Mouse (Mus musculus) embryonic stem cell, embryonic (primary cell): ENCODE data around the gene Elk1.

Experiments used
- CTCF ChIA-PET, 4 experiments: fragments of 300-600 bp in 2 of 4; fragments of 350-600 bp in 2 of 4; sonication (Branson Sonifier 250); formaldehyde crosslinking; loops; one replicate each; lab custom pipeline; 2022; ENCODE audit warnings: inconsistent platforms in 2 of 4; lab: Charles Lee
- POLR2A ChIA-PET, 4 experiments: fragments of 300-600 bp in 2 of 4; fragments of 350-600 bp in 2 of 4; sonication (Branson Sonifier 250); formaldehyde crosslinking; loops; one replicate each; lab custom pipeline; 2022; ENCODE audit warnings: antibody characterized with exemption in 4 of 4, inconsistent platforms in 1 of 4; lab: Charles Lee

Gene Elk1

GRCm38 (mm10) chrX:20950191-20950880 is at the start of gene Elk1:
Gene Elk1, minus strand, starts transcription at chrX:20950608.
- CTCF ChIA-PET, result interaction anchor here in 2 of 4 experiments (1.1 to 1.9 kb wide), 3 partner anchors 11 to 400 kb away, joined by 3 to 4 read pairs (median 3); partner anchors contain the start of gene Uxt (in 1 of the 2)
- POLR2A ChIA-PET, result interaction anchor here (0.6 to 5.0 kb wide), 39 partner anchors 8 to 587 kb away, joined by 3 to 38 read pairs (median 3); partner anchors contain the start of genes Uxt (in 3 of the 4), Cfp (in 2 of the 4), Cdk16 (in 1 of the 4) and Jade3 (in 1 of the 4)

DNA sequence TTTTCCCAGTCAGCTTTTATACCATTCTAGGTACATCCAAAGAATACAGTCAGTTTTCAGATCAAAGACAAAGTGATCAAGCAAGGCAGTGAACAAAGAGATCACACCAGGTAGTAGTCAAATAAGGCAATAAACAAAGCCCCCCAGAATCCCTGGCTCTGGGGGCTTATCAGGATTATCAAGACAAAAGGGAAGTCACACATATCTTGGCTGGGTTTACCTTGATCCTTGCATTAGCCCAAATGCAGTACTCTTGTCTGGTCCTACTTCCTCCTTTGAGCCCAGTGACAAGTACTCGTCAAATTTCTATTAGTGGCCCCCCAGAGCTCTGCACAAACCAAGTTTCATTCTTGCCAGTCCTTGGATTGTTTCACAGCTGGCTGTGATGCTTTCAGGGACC is 30.5 kb upstream of the Elk1 start:
- ChIA-PET POLR2A (no interaction called here), CTCF (no interaction called here)

GRCm38 (mm10) chrX:20961477-20962378 is 11.3 kb upstream of the Elk1 start, which contains the start of gene Uxt:
Gene Uxt, minus strand, starts transcription at chrX:20962017.
- POLR2A ChIA-PET, result interaction anchor here (0.6 to 3.3 kb wide), 23 partner anchors 8 to 1613 kb away, joined by 3 to 38 read pairs (median 4); partner anchors contain the start of genes Elk1 (in 4 of the 4), Cdk16 (in 1 of the 4) and Zfp182 (in 1 of the 4)
- CTCF ChIA-PET, result interaction anchor here in 2 of 4 experiments (1.0 to 1.6 kb wide), 3 partner anchors 12 to 16 kb away, joined by 3 to 6 read pairs (median 4); partner anchors contain the start of gene Elk1 (in 1 of the 2)

GRCm38 (mm10) chrX:20946055-20946454 is 4.4 kb downstream of the Elk1 start:
- POLR2A ChIA-PET, result interaction anchor here (0.7 to 1.8 kb wide), 14 partner anchors 10 to 117 kb away, joined by 3 to 11 read pairs (median 3); partner anchors contain the start of genes Syn1 (in 2 of the 4), Timp1 (in 1 of the 4) and Uxt (in 1 of the 4)
- CTCF ChIA-PET, result interaction anchor here (0.6 to 1.6 kb wide), 33 partner anchors 8 to 348 kb away, joined by 3 to 9 read pairs (median 3); partner anchors contain the start of genes Syn1 (in 2 of the 4), Uxt (in 2 of the 4) and Cfp (in 1 of the 4)

DNA sequence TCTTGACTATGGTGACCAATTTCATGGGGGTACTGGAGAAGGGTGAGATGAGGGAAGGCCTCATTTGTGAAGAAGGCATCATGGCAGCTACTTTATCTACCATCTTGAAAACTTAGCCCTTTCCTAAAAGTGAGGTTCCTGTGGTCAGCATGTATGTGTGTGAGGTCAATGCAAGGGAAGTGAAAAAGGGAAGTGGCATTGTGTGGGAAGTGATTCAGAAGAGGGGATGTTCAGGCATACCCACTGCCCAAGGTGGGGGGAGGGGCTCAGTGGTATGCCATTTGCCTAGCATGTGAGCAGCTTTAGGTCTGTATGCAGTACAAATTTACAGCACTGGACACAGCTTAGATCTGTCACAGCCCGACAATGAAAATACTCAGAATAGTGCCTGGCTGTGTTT is 18.4 kb downstream of the Elk1 start:
- CTCF ChIA-PET, result interaction anchor here in 1 of 4 experiments (1.3 kb wide), 1 partner anchor 14 kb away, joined by 4 read pairs; no protein-coding TSS in a partner anchor

DNA sequence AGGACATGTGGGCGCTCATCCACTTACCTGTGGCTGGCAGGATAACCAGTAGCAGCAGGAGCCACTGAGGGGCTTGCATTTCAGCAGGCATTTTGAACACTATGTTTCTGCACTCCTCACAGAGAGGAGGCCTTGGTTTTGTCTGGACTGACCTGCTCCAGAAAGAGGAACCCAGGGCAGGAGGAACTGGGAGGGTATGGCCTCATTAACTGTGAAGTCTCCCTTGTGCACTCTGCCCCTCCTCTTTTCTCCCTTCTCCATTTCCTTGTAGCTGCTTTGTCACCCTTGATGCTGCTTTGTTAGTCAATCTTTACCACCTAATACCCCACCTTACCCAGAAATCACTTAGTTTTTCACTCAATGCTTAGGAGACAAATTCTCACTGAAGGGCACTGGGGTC is 19.0 kb downstream of the Elk1 start, which contains the start of gene Cfp:
TSS of gene Cfp (minus strand) at position 192 of the 400 bp plus-strand sequence.
- ChIA-PET POLR2A (interaction anchor here in 3 of 4 experiments (0.6 to 1.9 kb wide), 8 partner anchors 8 to 60 kb away, joined by 3 to 8 read pairs (median 3); partner anchors contain the start of gene Elk1 (in 2 of the 3)), CTCF (interaction anchor here in 2 of 4 experiments (0.6 to 1.3 kb wide), 3 partner anchors 15 to 774 kb away, joined by 4 to 16 read pairs (median 8); no protein-coding TSS in a partner anchor)

More for the DNA sequence above, 18.4 kb downstream of the Elk1 start:
- POLR2A ChIA-PET, result interaction anchor here in 3 of 4 experiments (0.6 to 1.9 kb wide), 7 partner anchors 8 to 61 kb away, joined by 3 to 8 read pairs (median 3); partner anchors contain the start of gene Elk1 (in 2 of the 3)

DNA sequence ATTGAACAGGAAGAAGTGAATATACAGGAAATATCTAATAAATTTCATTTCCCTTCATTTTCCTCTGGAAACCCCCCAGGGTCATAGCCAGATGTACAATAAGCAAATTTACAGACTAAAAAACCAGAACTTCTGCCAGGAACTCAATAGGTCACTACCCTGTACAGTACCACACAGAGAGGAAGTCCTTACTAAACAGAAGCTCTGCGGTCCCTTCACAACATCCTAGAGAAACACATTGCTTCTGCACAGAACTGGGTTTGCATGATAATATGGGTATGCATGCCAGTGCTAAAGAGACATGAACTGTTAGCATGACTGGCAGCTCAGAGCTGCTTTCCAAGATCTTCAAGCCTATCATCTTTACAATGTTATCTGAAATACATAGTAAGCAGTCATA is 20.5 kb downstream of the Elk1 start:
- CTCF ChIA-PET, result interaction anchor here in 1 of 4 experiments (1.1 kb wide), 1 partner anchor 16 kb away, joined by 5 read pairs; no protein-coding TSS in a partner anchor
- POLR2A ChIA-PET, result interaction anchor here in 1 of 4 experiments (1.5 kb wide), 1 partner anchor 10 kb away, joined by 4 read pairs; no protein-coding TSS in a partner anchor

DNA sequence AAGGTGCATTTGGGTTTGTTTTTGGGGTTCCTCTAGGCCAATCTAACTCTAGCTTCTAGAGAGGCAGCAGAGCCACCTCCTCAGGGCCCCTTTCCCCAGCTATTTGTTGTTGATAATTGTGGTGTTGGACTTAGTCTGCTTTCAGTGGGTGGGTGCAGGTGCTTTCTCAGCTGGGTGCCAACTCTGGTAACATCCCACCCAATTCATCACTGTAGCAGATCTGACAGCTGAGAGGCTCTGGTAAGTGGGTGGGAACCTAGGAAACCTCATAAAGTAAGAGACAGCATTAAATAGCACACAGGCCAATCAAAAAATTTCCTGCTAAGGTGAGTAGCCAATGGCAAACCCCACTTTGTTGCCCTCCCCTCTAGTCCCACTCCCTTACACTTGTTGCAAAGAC is 25.4 kb downstream of the Elk1 start:
- POLR2A ChIA-PET, result interaction anchor here in 1 of 4 experiments (0.6 to 0.7 kb wide), 2 partner anchors 15 to 223 kb away, joined by 3 read pairs; no protein-coding TSS in a partner anchor
- CTCF ChIA-PET, result no interaction called here

GRCm38 (mm10) chrX:20923506-20923905 is 26.9 kb downstream of the Elk1 start:
- ChIA-PET CTCF (interaction anchor here in 1 of 4 experiments (1.1 kb wide), 1 partner anchor 23 kb away, joined by 3 read pairs; no protein-coding TSS in a partner anchor), POLR2A (interaction anchor here in 2 of 4 experiments (1.3 kb wide), 2 partner anchors 10 to 27 kb away, joined by 3 read pairs; partner anchors contain the start of gene Elk1 (in 1 of the 2))

DNA sequence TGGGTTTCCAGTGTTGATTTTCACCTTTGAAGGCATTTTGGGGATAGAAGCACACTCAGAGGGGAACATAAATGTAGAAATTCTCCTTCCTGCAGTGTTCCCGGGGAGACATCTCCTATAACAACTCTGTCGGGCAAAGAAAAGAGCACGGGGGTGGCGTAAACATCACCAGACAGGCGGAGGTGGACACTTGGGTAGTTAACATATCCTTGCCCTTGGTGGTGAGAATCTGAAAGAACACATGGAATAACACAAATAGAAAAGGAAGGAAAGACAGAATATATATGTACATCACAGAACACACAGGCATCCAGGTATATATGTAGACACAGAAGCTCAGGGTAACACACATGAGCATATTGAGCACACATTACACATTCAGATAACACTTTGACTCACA is 29.0 kb downstream of the Elk1 start:
- CTCF ChIA-PET, result interaction anchor here in 1 of 4 experiments (1.1 kb wide), 1 partner anchor 25 kb away, joined by 3 read pairs; no protein-coding TSS in a partner anchor

DNA sequence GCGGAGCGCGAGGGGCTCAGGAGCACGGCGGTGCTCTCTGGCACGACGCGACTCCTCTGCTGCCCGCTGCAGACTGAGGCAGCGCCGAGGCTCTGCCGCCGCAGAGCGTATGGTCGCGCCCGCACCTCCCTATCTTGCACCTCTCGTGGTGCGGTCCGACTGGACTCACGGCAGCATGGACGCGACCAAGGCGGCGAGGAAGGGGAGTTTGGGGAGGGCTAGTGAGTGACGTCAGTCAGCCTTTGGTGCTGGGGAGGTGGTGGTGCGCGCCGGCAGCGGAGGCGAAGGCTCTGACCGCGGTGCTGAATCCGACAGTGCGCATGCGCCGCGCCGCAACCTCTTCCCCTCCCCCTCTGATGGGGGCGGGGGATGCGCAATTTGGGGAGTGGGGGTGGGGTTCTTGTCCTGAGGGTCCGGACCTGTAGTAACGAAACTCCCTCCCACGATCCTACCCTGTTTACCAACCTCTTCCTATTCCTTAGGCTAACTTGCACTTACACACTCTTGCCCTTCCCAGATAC is 29.5 kb downstream of the Elk1 start, which contains the start of gene Syn1:
TSS of gene Syn1 (minus strand) at position 161 of the 521 bp plus-strand sequence.
- CTCF ChIA-PET, result interaction anchor here in 2 of 4 experiments (1.1 to 1.4 kb wide), 2 partner anchors 25 to 26 kb away, joined by 3 to 7 read pairs; no protein-coding TSS in a partner anchor
- POLR2A ChIA-PET, result interaction anchor here in 2 of 4 experiments (0.7 to 1.8 kb wide), 8 partner anchors 10 to 259 kb away, joined by 3 to 7 read pairs (median 5); partner anchors contain the start of gene Elk1 (in 1 of the 2)

More for the DNA sequence above, 29.0 kb downstream of the Elk1 start:
- POLR2A ChIA-PET, result no interaction called here

GRCm38 (mm10) chrX:20920249-20920843 is 30.1 kb downstream of the Elk1 start:
- POLR2A ChIA-PET, result interaction anchor here in 3 of 4 experiments (0.7 to 1.8 kb wide), 14 partner anchors 9 to 258 kb away, joined by 3 to 7 read pairs (median 4); partner anchors contain the start of genes Elk1 (in 1 of the 3) and Uxt (in 1 of the 3)
- CTCF ChIA-PET, result interaction anchor here in 3 of 4 experiments (0.9 to 1.4 kb wide), 3 partner anchors 26 to 47 kb away, joined by 3 to 7 read pairs (median 3); no protein-coding TSS in a partner anchor

- CTCF ChIA-PET, result no interaction called here
Observed at GRCm38 (mm10) chrX:20915075-20915474, 35.3 kb downstream of the Elk1 start.

DNA sequence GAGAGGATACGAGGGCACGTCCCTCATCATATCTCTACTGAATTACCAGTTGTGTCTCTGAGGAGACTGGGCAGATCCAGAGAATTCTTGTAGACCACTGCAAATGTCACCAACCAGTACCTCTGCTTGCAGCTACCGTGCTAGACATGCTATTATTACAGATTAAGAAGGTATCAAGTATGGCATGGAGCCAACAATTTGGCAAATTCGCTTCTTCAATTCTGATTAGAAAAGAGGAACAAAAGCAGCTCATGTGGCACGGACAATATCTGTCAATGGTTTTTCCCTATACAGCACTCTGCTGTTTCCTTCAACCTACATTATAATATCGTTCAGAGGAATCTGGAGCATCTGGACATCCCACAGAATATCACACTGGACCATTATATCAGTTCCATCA is 36.7 kb downstream of the Elk1 start:
- ChIA-PET POLR2A (no interaction called here), CTCF (no interaction called here)

More at GRCm38 (mm10) chrX:20915075-20915474, 35.3 kb downstream of the Elk1 start:
- POLR2A ChIA-PET, result interaction anchor here in 1 of 4 experiments (0.6 kb wide), 1 partner anchor 42 kb away, joined by 4 read pairs; no protein-coding TSS in a partner anchor

DNA sequence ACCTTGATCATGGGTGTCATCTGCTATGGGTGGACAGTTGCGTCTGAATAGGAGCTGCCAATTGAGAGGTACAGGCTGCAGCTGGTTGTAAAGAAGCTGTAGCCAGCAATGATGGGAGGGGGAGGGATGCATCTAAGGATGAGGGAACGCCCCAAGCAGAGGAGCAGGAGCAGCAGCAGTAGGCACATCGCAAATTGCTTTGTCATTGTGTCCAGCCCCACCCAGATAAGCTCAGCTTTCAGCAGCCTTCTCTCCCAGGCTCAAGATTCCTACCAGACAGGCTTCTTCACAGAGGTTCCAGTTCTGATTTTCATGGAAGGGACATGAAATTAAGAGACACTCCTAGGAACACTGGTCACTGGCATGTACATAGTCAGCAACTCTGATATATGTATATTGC is 40.3 kb downstream of the Elk1 start:
- ChIA-PET CTCF (interaction anchor here in 1 of 4 experiments (0.6 kb wide), 1 partner anchor 36 kb away, joined by 3 read pairs; no protein-coding TSS in a partner anchor), POLR2A (interaction anchor here in 2 of 4 experiments (0.6 to 2.2 kb wide), 8 partner anchors 10 to 176 kb away, joined by 3 to 6 read pairs (median 3); partner anchors contain the start of genes Elk1 (in 1 of the 2) and Syn1 (in 1 of the 2))
